Mouse (Mus musculus): ENCODE measurements around the gene Kif24. TPM values are rescaled to one million over a fixed set of nuclear protein-coding genes. Genes with fewer than 3 reads are reported as not detected.

Gene Kif24
- total RNA-seq, 2 experiments from 2014 or later = 5.3 to 5.4 TPM

GRCm38 (mm10) chr4:41406597-41406996, 58.1 kb downstream of the Kif24 start:
- DNase-seq (ENCODE audit: low spot score in 2 of 2) = no peak

GRCm38 (mm10) chr4:41401573-41401972, 63.1 kb downstream of the Kif24 start:
- DNase-seq (ENCODE audit: low spot score in 2 of 2) = no peak

- no peak for DNase-seq (ENCODE audit: low spot score in 2 of 2)
Observed at GRCm38 (mm10) chr4:41401167-41401566, 63.5 kb downstream of the Kif24 start.

- DNase-seq (ENCODE audit: low spot score in 2 of 2) = peak; percentile 22 to 49
Observed at GRCm38 (mm10) chr4:41399904-41400303, 64.8 kb downstream of the Kif24 start.

GRCm38 (mm10) chr4:41398353-41398752, 66.3 kb downstream of the Kif24 start:
- DNase-seq (ENCODE audit: low spot score in 2 of 2) = no peak

- no peak for DNase-seq (ENCODE audit: low spot score in 2 of 2)
Observed at GRCm38 (mm10) chr4:41394651-41395050, 70.0 kb downstream of the Kif24 start.

GRCm38 (mm10) chr4:41391015-41391414, 73.7 kb downstream of the Kif24 start:
- DNase-seq (ENCODE audit: low spot score in 2 of 2) = no peak

- peak; percentile 58 to 85 for DNase-seq (ENCODE audit: low spot score in 2 of 2)
Observed at GRCm38 (mm10) chr4:41390122-41390521, 74.6 kb downstream of the Kif24 start.

- DNase-seq (ENCODE audit: low spot score in 2 of 2) = no peak
Observed at GRCm38 (mm10) chr4:41389240-41389639, 75.4 kb downstream of the Kif24 start.

GRCm38 (mm10) chr4:41388616-41389015, 76.1 kb downstream of the Kif24 start:
- no peak for DNase-seq (ENCODE audit: low spot score in 2 of 2)

- no peak for DNase-seq (ENCODE audit: low spot score in 2 of 2)
Observed at GRCm38 (mm10) chr4:41387755-41388469, 76.8 kb downstream of the Kif24 start.

GRCm38 (mm10) chr4:41386412-41386975, 78.2 kb downstream of the Kif24 start:
- DNase-seq (ENCODE audit: low spot score in 2 of 2) = no peak

- DNase-seq (ENCODE audit: low spot score in 2 of 2) = no peak
Observed at GRCm38 (mm10) chr4:41381213-41381950, 83.3 kb downstream of the Kif24 start.

GRCm38 (mm10) chr4:41377567-41377966, 87.1 kb downstream of the Kif24 start:
- DNase-seq (ENCODE audit: low spot score in 2 of 2) = no peak

GRCm38 (mm10) chr4:41369702-41370437, 94.8 kb downstream of the Kif24 start:
- DNase-seq (ENCODE audit: low spot score in 2 of 2) = no peak

- DNase-seq (ENCODE audit: low spot score in 2 of 2) = no peak
Observed at GRCm38 (mm10) chr4:41368198-41368597, 96.5 kb downstream of the Kif24 start.

- no peak for DNase-seq (ENCODE audit: low spot score in 2 of 2)
Observed at GRCm38 (mm10) chr4:41361059-41361458, 103.6 kb downstream of the Kif24 start.

GRCm38 (mm10) chr4:41359358-41359757, 105.3 kb downstream of the Kif24 start:
- no peak for DNase-seq (ENCODE audit: low spot score in 2 of 2)

GRCm38 (mm10) chr4:41358669-41359068, 106.0 kb downstream of the Kif24 start:
- DNase-seq (ENCODE audit: low spot score in 2 of 2) = no peak

GRCm38 (mm10) chr4:41357154-41357553, 107.5 kb downstream of the Kif24 start:
- DNase-seq (ENCODE audit: low spot score in 2 of 2) = no peak

GRCm38 (mm10) chr4:41353265-41353664, 111.4 kb downstream of the Kif24 start:
- DNase-seq (ENCODE audit: low spot score in 2 of 2) = no peak

GRCm38 (mm10) chr4:41352758-41353157, 111.9 kb downstream of the Kif24 start:
- no peak for DNase-seq (ENCODE audit: low spot score in 2 of 2)

All from gastrocnemius, postnatal 4 days (tissue).